Mouse (Mus musculus) ovary, adult 2 months (tissue): Measurements from ENCODE around the gene 1700109H08Rik. TPM values are rescaled to one million over a fixed set of nuclear protein-coding genes. Genes with fewer than 3 reads are reported as not detected.

Experiments used
- polyA plus RNA-seq: library from polyadenylated mRNA; depleted of rRNA; stranded (reverse); fragments of >200 nt; gene quantifications from 2 replicates; pipeline ENCODE4 v1.2.3, GENCODE M21; 2012; rRNA removed

1700109H08Rik gene
- polyA plus RNA-seq = 1.7 and 2.1 TPM in 2 replicates

GRCm38 (mm10) chr5:3571266-3571665 lies at the start of gene 1700109H08Rik:
1700109H08Rik (plus strand) TSS chr5:3571566.

GRCm38 (mm10) chr5:3543629-3544479 lies 27.5 kb upstream of the 1700109H08Rik start, which contains the start of gene Fam133b:
Fam133b (plus strand) TSS chr5:3543833.

GRCm38 (mm10) chr5:3595693-3596398 lies 24.5 kb downstream of the 1700109H08Rik start, which contains the start of gene Pex1:
Pex1 (plus strand) TSS chr5:3596066.

GRCm38 (mm10) chr5:3596399-3596766 lies 25.0 kb downstream of the 1700109H08Rik start, which contains the start of gene Rbm48:
Rbm48 (minus strand) TSS chr5:3596585.

Other genes with a start within 250 kb of the 1700109H08Rik start
- gene Cdk6, start 230.1 kb upstream of the 1700109H08Rik start, polyA plus RNA-seq = 13.6 and 17.5 TPM in 2 replicates
- 4.2 and 4.4 TPM in 2 replicates for gene Fam133b, start 27.7 kb upstream of the 1700109H08Rik start, polyA plus RNA-seq
- 6.2 and 8.6 TPM in 2 replicates for gene Pex1, start 24.5 kb downstream of the 1700109H08Rik start, polyA plus RNA-seq
- 8.7 and 9.9 TPM in 2 replicates for gene Rbm48, start 25.0 kb downstream of the 1700109H08Rik start, polyA plus RNA-seq
- gene Tmbim7, start 79.6 kb downstream of the 1700109H08Rik start, polyA plus RNA-seq = not detected in 2 replicates
- gene Gatad1, start 85.6 kb downstream of the 1700109H08Rik start, polyA plus RNA-seq = 45.3 and 63.1 TPM in 2 replicates
- 7.9 and 9.2 TPM in 2 replicates for gene Ankib1, start 231.4 kb downstream of the 1700109H08Rik start, polyA plus RNA-seq
- 4.8 and 5.5 TPM in 2 replicates for gene Krit1, start 231.6 kb downstream of the 1700109H08Rik start, polyA plus RNA-seq